Mouse (Mus musculus): Measurements from ENCODE around the gene Sult6b1. TPM values are rescaled to one million over a fixed set of nuclear protein-coding genes. Genes with fewer than 3 reads are reported as not detected.

Sult6b1 gene
- polyA plus RNA-seq, 1 experiment: not detected

GRCm38 (mm10) chr17:78836056-78836455, 70.7 kb downstream of the Sult6b1 start:
- Histone ChIP-seq H3K27ac (ENCODE audit: insufficient read depth, low read depth, low read length) (peak overlapping the region; percentile 62), H3K4me3 (ENCODE audit: insufficient read depth, low read length) (peak overlapping the region; percentile 91), H3K4me1 (ENCODE audit: control insufficient read depth, insufficient read depth, low read length) (peaks cover 5% of the 10 kb centered on the region)
- TF ChIP-seq POLR2A (IDR thresholded peaks at IDR 0.05; ENCODE audit: borderline replicate concordance, low read depth, low read length) (no peak), CTCF (IDR thresholded peaks at IDR 0.05; ENCODE audit: low read depth, low read length) (no peak)

DNA sequence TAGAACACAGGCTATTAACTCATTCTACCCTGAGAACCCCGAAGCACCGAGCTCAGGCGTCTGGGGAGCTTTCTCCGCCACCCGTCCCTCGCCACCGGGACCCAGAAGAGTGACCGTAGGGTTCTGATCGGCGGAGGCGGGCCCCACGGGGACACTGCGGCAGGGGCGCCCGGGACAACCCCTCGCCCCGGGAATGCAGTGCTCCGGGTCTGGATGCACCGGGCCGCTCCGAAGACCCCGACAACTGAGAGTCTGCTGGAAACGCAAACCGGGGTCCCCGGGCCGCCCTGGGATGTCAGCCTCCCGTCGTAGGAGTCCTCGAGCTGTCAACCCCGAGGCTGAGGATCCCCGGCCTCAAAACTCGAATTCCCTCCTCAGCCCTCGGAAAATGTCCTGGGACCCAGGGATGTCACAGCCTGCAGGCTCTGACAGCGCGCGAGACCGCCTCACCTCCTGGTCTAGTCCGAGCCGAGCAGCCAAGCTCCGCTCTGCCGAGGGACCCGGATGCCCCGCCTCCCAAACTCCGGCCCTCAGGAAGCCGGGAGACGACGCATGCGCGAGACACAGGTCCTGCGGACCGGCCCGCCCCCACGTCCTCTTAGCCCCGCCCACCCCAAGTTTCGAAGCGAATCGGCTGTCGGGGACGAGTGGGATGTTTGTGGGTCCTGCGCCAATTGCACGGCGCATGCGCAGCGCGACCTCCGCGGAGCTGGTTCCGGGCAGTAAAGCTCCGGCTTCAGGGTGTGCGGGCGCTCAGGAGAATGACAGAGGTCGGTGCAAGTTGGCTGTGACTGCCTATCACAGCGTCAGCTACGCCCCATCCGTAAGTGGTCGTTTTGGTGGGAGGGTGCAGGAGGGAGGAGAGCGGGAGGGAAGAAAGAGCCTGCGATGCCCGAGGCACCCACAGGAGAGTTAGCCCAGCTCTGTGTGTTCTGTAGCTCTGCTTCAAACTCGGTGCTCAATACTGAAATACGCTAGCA, 71.6 kb downstream of the Sult6b1 start, which contains the start of the genes Heatr5b and Gpatch11:
Heatr5b (minus strand) TSS at position 509 of the 980 bp plus-strand sequence.
Gpatch11 (plus strand) TSS at position 712 of the 980 bp plus-strand sequence.
- peak within 1 kb of the TSS; percentile 97 for H3K4me3 ChIP-seq (ENCODE audit: insufficient read depth, low read length)
- H3K4me1 ChIP-seq (ENCODE audit: control insufficient read depth, insufficient read depth, low read length): peaks cover 8% of the 10 kb centered on the region
- TF ChIP-seq CTCF (IDR thresholded peaks at IDR 0.05; ENCODE audit: low read depth, low read length) (no peak), POLR2A (IDR thresholded peaks at IDR 0.05; ENCODE audit: borderline replicate concordance, low read depth, low read length) (peak; percentile 55; the same call in 1 of the 2 replicates)
- peak within 1 kb of the TSS; percentile 62 for H3K27ac ChIP-seq (ENCODE audit: insufficient read depth, low read depth, low read length)

Other genes with a start within 250 kb of the Sult6b1 start
- 16.0 and 18.7 TPM in 2 replicates for gene Strn, start 169.8 kb downstream of the Sult6b1 start, polyA plus RNA-seq (2012; ENCODE audit: insufficient read depth, insufficient read length, missing spikeins)
- 16.3 and 19.6 TPM in 2 replicates for gene Heatr5b, start 71.6 kb downstream of the Sult6b1 start, polyA plus RNA-seq (2012; ENCODE audit: insufficient read depth, insufficient read length, missing spikeins)
- 36.4 and 38.3 TPM in 2 replicates for gene Gpatch11, start 71.4 kb downstream of the Sult6b1 start, polyA plus RNA-seq (2012; ENCODE audit: insufficient read depth, insufficient read length, missing spikeins)
- gene Eif2ak2, start 24.4 kb downstream of the Sult6b1 start, polyA plus RNA-seq (2012; ENCODE audit: insufficient read depth, insufficient read length, missing spikeins): 45.8 and 51.8 TPM in 2 replicates
- gene Cebpzos, start 9.5 kb upstream of the Sult6b1 start, polyA plus RNA-seq (2012; ENCODE audit: insufficient read depth, insufficient read length, missing spikeins): 27.6 and 31.0 TPM in 2 replicates
- gene Cebpz, start 30.1 kb upstream of the Sult6b1 start, polyA plus RNA-seq (2012; ENCODE audit: insufficient read depth, insufficient read length, missing spikeins): 20.7 and 27.8 TPM in 2 replicates
- 27.6 and 27.8 TPM in 2 replicates for gene Ndufaf7, start 30.1 kb upstream of the Sult6b1 start, polyA plus RNA-seq (2012; ENCODE audit: insufficient read depth, insufficient read length, missing spikeins)
- gene Prkd3, start 113.8 kb upstream of the Sult6b1 start, polyA plus RNA-seq (2012; ENCODE audit: insufficient read depth, insufficient read length, missing spikeins): 15.4 and 17.5 TPM in 2 replicates
- gene Qpct, start 144.9 kb upstream of the Sult6b1 start, polyA plus RNA-seq (2012; ENCODE audit: insufficient read depth, insufficient read length, missing spikeins): 7.9 and 8.6 TPM in 2 replicates